Mouse (Mus musculus) B cell, adult 2 months (primary cell): ENCODE measurements around the gene Nrsn1.
"Not testable (repeated sequence)": the region's sequence is repeated elsewhere in the genome, so short reads cannot be mapped to it uniquely, and the experiment has no call there.

Source experiments
- DNase-seq, 2 experiments: peaks; one replicate each; pipeline ENCODE4 v3.0.0; 2022

The Nrsn1 gene

DNA sequence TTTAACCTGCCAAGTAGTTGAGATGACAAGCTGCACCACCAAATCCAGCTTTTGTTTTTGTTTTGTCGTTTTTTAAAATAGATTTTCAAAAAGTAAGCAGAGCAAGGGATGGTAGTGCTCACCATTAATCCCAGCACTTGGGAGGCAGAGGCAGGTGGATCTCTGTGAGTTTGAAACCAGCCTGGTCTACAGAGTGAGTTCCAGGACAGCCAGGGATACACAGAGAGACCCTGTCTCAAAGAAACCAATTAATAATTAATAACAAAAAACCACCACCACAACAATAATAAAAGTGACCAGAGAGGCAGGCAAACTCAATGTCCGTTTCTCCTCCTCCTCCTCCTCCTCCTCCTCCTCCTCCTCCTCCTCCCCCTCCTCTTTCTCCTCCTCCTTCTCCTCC, at the start of gene Nrsn1:
Gene Nrsn1, minus strand, starts transcription at position 101 of the 400 bp plus-strand sequence.
- DNase-seq: not testable (repeated sequence)

- DNase-seq: no peak
These were observed 41.8 kb upstream of the Nrsn1 start for GRCm38 (mm10) chr13:25312059-25312458.

- no peak for DNase-seq
These were observed 39.8 kb upstream of the Nrsn1 start for GRCm38 (mm10) chr13:25310068-25310467.

GRCm38 (mm10) chr13:25288736-25289135, 18.4 kb upstream of the Nrsn1 start:
- no peak for DNase-seq

DNA sequence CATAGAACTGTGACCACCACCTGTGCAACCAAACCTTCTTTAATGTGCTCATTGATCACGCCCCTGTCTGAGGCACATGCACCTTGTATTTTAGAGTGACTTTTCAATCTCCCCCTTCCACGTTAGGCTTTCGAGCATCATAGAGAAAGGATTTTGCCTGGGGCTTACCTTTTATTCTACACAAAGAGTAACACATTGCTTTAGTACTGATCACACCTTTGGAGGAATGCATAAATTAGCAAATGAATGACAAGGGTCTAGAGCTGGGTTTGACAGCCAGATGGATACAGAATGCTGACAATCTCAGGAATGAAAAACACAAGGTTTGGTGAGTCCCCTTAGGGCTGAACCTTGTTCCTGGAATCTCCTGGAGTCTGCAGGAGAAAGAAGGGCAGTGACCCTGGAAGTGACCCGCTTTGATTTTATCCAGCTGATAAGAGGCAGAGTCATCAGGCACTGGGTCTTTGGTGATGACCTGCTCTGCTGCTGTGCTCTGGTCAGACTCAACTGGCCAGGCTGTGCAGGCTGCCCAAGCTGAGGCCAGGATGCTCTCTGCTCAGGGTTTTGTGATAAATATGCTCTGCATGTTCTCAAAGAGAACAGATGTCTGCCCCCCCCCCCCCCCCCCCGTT, 4.7 kb upstream of the Nrsn1 start:
- no peak for DNase-seq

DNA sequence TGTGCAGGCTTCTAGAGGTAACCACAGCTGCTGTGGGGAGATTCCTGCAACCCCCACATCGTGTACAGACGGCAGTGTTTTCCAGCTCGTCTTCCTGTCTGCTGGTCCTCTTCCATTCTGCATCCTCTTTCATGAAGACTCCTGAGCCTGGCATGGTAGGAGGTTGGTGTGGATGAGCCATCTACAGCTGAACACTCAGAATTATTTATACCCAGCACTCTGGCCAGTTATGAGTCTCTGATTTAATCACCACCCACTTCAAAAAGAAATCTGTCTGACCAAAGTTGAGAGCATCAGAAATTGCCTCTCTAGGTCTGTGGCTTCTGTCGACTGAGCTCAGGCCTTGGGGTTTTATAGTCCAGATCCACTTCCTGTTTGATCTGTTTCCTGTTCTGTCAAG, 1.9 kb upstream of the Nrsn1 start:
- DNase-seq: no peak

DNA sequence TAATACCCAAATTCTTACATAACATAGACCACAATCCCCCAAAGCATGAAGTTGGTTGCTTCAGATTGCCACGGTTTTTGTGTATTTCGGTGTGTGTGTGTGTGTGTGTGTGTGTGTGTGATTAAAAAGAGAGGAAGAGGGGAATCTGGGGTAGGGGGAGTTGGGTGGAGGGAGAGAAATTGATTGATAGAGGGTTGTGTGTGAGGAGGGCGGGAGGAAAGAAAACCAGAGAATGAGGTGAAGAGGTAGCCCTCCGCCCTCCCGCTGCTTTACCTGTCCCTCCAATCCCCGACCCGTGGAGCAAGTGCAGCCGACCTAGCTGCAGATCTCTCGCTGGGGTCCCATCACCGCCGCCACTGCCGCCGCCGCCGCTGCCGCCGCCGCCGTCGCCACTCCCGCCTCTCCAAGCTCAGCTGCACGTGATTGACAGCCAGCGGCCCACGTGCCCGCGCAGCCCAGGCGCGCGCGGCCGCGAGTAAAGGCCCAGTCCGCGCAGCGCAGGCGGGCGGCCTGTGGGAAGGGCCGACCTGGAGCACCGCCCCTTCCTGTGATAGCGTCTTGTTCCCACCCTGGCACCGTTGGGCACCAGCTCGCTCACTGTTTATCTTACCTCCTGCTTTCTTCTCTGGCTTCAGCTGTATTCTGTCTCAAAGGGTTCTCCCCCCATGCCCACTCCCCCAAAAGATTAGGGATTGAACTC, 583 bp downstream of the Nrsn1 start:
- no peak for DNase-seq

DNA sequence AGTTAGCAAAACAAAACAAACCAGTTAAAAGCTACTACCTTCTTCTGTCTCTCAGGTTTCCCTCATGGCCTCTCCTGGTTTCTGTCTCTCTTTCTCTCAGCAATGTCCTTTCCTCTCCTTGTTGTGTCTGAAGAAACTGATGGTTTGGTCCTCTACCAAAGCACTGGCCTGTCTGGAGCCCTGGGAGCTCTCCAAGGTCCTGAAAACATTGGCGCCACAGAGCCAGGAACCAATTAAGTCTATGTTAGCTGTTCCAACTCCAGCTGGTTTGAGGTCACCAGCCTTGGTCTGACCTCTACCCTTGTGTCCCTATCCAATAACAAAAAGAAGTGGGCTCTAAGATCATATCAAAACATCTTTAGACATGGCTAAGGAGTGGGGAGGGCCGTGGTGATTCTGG, 1.3 kb downstream of the Nrsn1 start:
- no peak for DNase-seq

GRCm38 (mm10) chr13:25262748-25263147, 7.6 kb downstream of the Nrsn1 start:
- no peak for DNase-seq

DNA sequence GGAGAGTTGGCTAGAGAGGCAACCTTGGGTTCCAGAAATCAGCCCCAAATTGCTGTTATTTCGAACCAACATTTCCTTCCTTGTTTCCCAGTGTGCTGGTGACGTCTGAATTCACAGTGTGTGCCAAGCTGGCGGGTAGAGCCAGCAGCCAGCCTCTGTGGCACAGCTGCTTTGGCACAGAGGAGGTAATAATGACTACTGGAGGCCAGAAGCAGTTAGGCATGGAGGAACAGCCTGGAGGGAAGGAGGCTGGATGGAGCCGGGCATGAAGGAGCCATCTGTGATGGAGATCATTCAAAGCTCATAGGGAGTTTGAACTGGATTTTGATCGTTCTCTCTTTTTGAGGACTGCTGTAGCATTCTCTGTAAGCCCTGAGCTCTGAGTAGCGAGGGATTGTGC, 12.7 kb downstream of the Nrsn1 start:
- DNase-seq: no peak

DNA sequence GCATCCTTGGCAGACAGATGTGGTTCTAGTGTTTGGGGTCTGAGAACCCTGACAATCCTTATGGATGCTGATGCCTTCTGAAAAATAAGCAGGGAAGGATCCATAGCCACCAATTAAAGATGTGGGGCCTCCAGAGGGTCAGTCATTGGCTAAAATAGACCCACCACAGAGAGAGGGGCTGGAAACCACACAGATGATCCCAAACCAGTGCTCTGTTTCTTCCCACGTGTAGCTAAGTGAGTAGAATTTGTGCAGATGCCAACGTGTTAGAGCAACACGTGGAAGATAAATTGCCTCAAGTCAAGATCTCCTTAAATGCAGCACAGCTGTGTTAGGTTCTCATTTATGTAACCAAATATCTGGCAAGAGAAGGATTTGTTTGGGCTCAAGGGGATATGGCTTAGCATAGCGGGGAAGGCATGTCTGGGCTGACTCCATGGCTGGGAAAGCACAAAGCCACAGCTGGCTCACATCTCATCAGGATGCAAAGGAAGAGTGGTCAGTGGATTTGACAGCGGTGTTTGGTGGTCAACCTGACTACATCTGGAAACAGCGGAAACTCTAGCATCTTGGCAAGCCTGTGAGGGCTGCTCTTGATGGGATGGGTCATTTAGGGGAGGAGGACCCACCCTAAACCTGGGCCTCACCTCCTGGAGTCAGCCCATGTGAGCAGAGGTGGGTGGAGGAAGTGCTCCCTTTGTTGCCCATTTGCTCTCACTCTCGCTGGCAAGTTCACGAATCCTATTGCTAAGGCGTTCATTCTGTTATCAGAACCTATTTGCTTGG, 15.6 kb downstream of the Nrsn1 start:
- DNase-seq: no peak

GRCm38 (mm10) chr13:25251893-25252292, 18.4 kb downstream of the Nrsn1 start:
- DNase-seq: no peak

DNA sequence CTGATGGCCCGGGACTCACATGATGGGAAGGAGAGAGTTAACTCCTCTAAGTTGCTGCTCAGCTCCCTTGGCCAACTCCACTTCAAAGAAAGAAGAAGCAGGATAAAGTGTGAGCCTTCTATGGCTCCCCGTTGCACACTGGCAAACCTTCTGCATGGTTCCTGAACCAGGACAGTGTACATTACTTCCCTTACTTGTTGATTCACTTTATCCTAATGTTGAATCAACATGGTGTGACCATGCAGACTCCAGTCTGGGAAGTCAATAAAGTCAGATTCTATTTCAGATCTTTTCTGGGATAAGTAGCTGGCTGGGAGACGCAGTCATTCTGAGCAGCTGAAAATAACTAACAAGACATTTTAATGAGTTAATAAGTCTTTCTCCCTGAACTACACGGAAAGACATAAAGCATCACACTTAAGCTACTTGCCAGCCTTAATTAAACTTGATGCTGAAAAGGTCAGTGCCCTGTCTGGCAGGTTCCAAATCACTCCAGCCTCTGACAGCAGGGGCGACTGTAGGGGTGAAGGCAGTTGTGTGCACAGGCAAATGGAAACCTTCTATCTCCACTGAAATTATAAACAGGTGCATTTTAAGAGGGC, 50.0 kb downstream of the Nrsn1 start:
- DNase-seq: no peak

- no peak for DNase-seq
These were observed 51.9 kb downstream of the Nrsn1 start for GRCm38 (mm10) chr13:25218394-25218793.

DNA sequence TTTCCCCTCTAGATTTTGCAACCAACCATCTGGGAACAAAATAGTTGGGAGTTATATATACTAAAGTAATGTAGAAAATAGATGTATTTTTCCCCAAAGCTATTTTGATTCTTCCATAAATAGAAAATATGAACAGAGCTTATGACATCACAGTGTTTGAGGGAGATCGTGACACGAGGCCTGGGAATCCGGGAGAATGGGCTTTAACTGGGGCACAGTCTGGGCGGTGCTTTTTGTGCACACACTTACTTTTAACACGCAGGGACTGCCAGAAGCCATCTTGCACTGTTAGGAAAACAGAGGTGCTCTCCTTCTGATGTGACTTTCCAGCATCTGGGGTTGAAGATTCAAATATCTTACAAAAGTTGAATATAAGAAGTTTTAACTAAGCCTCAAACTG, 63.4 kb downstream of the Nrsn1 start:
- no peak for DNase-seq
